7 mouse cellular contexts compared by ENCODE assay signal in the genomic region with DNA sequence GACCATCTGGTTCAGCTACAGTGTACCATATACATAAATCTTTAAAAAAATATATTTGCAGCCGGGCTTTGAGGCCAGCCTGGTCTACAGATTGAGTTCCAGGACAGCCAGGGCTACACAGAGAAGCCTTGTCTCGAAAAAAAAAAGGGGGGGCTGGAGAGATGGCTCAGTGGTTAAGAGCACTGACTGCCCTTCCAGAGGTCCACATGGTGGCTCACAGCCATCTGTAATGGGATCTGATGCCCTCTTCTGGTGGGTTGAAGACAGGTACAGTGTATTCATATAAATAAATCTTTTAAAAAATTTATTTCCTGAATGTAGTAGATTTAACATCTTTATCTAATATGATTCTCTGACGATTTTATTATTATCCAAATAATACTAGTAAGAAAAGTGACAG. TPM values are rescaled to one million over a fixed set of nuclear protein-coding genes. Genes with fewer than 3 reads are reported as not detected.
DNase-seq lines count a peak whose midpoint lies in the region; ATAC-seq and TF ChIP-seq lines count a peak whose summit lies in the region.
"Not testable (repeated sequence)": the region's sequence is repeated elsewhere in the genome, so short reads cannot be mapped to it uniquely, and the experiment has no call there.
"Had no signal": no experiment of that assay in that cellular context is flagged by ENCODE, and none has a peak within 500 bp of the region (broad histone marks: within the 10 kb centered on the region; RNA-seq: fewer than 3 reads in every experiment).

No protein-coding gene starts in this region.

- ATAC-seq in liver, postnatal 0 days = not testable (repeated sequence)

- peaks cover 0 to 13% of the 10 kb centered on the region in 2 experiments for H3K36me3 ChIP-seq in CH12.LX (replicated peaks in 1 of 2; ENCODE audit: control insufficient read depth in 1 of 2, insufficient read depth in 1 of 2, low read length in 1 of 2)
- not testable (repeated sequence) for H3K36me3 ChIP-seq in heart, adult 2 months (ENCODE audit: control insufficient read depth, insufficient read depth, low read length); liver, postnatal 0 days (replicated peaks; ENCODE audit: insufficient read depth, low read length); spleen, adult 2 months (ENCODE audit: control insufficient read depth, insufficient read depth, low read length)

- 53% methylated on average over 3 of the region's 3 CpGs for WGBS in heart, adult 2 months
- 70% methylated on average over 3 of the region's 3 CpGs for WGBS in liver, postnatal 0 days (ENCODE audit: insufficient replicate concordance)
- 68% methylated on average over 3 of the region's 3 CpGs for WGBS in spleen, adult 2 months

- not testable (repeated sequence) for TF ChIP-seq POLR2A in CH12.LX (IDR thresholded peaks at IDR 0.05; ENCODE audit: low read depth, low read length); heart, adult 2 months (IDR thresholded peaks at IDR 0.05; ENCODE audit: insufficient read depth, low read depth, low read length); spleen, adult 2 months (IDR thresholded peaks at IDR 0.05; ENCODE audit: low read depth, low read length)

- dilution Hi-C loops in CH12.LX (cut with MboI; ENCODE audit: extremely low pct_ligation_motif_present, extremely low pct_unique_long_range_greater_than_20kb, low sequenced_read_pairs) = not testable (repeated sequence)

- not testable (repeated sequence) for H3K9ac ChIP-seq in CH12.LX (ENCODE audit: insufficient read depth, low read depth); heart, adult 2 months (ENCODE audit: low read depth, low read length); liver, postnatal 0 days (replicated peaks)

- intact Hi-C loops in heart, adult 2 months (cut with DNase I) = loop anchor here (2.0 to 10.0 kb wide), 3 partner anchors 37 to 637 kb away; a partner anchor contains a TSS

- H3K4me1 ChIP-seq in CH12.LX (ENCODE audit: control insufficient read depth in 1 of 2, insufficient read depth in 2 of 2) = peaks cover 13 to 40% of the 10 kb centered on the region in 2 experiments
- H3K4me1 ChIP-seq in heart, adult 2 months (ENCODE audit: control insufficient read depth, insufficient read depth, low read length) = peaks cover 11% of the 10 kb centered on the region
- H3K4me1 ChIP-seq in liver, postnatal 0 days (ENCODE audit: insufficient read depth) = peaks cover 33% of the 10 kb centered on the region
- H3K4me1 ChIP-seq in spleen, adult 2 months (ENCODE audit: control insufficient read depth, insufficient read depth, insufficient read length) = peaks cover 11% of the 10 kb centered on the region

- not testable (repeated sequence) for TF ChIP-seq EP300 in CH12.LX (IDR thresholded peaks at IDR 0.05; ENCODE audit: low read length); heart, adult 2 months (IDR thresholded peaks at IDR 0.05; ENCODE audit: insufficient read depth, low read depth, low read length); liver, postnatal 0 days (IDR thresholded peaks at IDR 0.05; ENCODE audit: low read depth)

- H3K27me3 ChIP-seq in CH12.LX (replicated peaks); heart, adult 2 months (ENCODE audit: control insufficient read depth, insufficient read depth, low read length); spleen, adult 2 months (ENCODE audit: control insufficient read depth, insufficient read depth, low read length): not testable (repeated sequence)
- H3K27me3 ChIP-seq in liver, postnatal 0 days (ENCODE audit: insufficient read depth, low read length) = peaks cover 12% of the 10 kb centered on the region

- not testable (repeated sequence) for H3K4me2 ChIP-seq in CH12.LX (ENCODE audit: insufficient read depth, low read depth, poor library complexity, severe bottlenecking); liver, postnatal 0 days (ENCODE audit: low read depth, low read length)

- TF ChIP-seq RAD21 in CH12.LX (IDR thresholded peaks at IDR 0.05; ENCODE audit: low read depth, low read length) = peak; percentile 12

- in situ Hi-C loops in CH12.LX (cut with MboI; ENCODE audit: low pct_ligation_motif_present, low pct_unique_long_range_greater_than_20kb, low sequenced_read_pairs) = loop anchor here (5.0 kb wide), 1 partner anchor 35 kb away; a partner anchor contains a TSS

- not testable (repeated sequence) for H3K4me3 ChIP-seq in CH12.LX (replicated peaks in 1 of 3; ENCODE audit: low read depth in 2 of 3, low read length in 2 of 3, poor library complexity in 1 of 3); heart, adult 2 months; liver, postnatal 0 days (ENCODE audit: low read depth, low read length); spleen, adult 2 months (ENCODE audit: extremely low read depth, insufficient read depth, insufficient read length)

- not testable (repeated sequence) for DNase-seq in CH12.LX (ENCODE audit: extremely low read depth); heart, adult 2 months; liver, postnatal 0 days; spleen, adult 2 months (ENCODE audit: low read depth in 1 of 2, low spot score in 2 of 2)
- DNase-seq in cerebellum, adult 11-12 months = peak; percentile 56
- peak; percentile 4 for DNase-seq in kidney, adult 11 months

- not testable (repeated sequence) for H3K9me3 ChIP-seq in CH12.LX (replicated peaks; ENCODE audit: low read length); liver, postnatal 0 days (ENCODE audit: low read length)

- not testable (repeated sequence) for H3K79me2 ChIP-seq in CH12.LX (replicated peaks; ENCODE audit: control insufficient read depth, extremely low read depth, insufficient read depth, poor library complexity, severe bottlenecking); heart, adult 2 months (replicated peaks; ENCODE audit: control insufficient read depth, insufficient read depth, low read length)

- peak in 1 of 2 experiments; percentile 42; a peak in 2 of 4 replicates for TF ChIP-seq CTCF in CH12.LX (conservative IDR thresholded peaks at IDR 0.05 in 1 of 2, IDR thresholded peaks at IDR 0.05 in 1 of 2; ENCODE audit: low read depth in 2 of 2, low read length in 2 of 2)
- TF ChIP-seq CTCF in heart, adult 2 months (IDR thresholded peaks at IDR 0.05) = peak; percentile 52
- TF ChIP-seq CTCF in liver, postnatal 0 days (IDR thresholded peaks at IDR 0.05; ENCODE audit: low read depth) = peak; percentile 32
- TF ChIP-seq CTCF in spleen, adult 2 months (IDR thresholded peaks at IDR 0.05; ENCODE audit: extremely low read depth, insufficient read depth, insufficient read length, insufficient replicate concordance) = 0 out of 2 replicates have a peak, but pooled peaks have one; percentile 4

- not testable (repeated sequence) for H3K27ac ChIP-seq in CH12.LX (ENCODE audit: insufficient read depth, low read depth); heart, adult 2 months; liver, postnatal 0 days (ENCODE audit: low read depth); spleen, adult 2 months (ENCODE audit: insufficient read depth, low read length)

TF ChIP-seq in CH12.LX, 34 proteins besides CTCF, POLR2A, EP300 and RAD21:
- peak; percentile 64; the same call in 1 of the 2 replicates for TF ChIP-seq MYC (IDR thresholded peaks at IDR 0.05; ENCODE audit: low read depth, low read length)

RNA-seq across cellular contexts. Expression of a gene that starts 2.1 kb away (rescaled TPM):
- total RNA-seq in CH12.LX (2012; rRNA removed) (4.7 and 4.8 TPM in 2 replicates), CH12.LX (2014; rRNA removed) (2.2 and 2.7 TPM in 2 replicates)
- 9.1 and 9.4 TPM in 2 replicates for polyA plus RNA-seq in CH12.LX (2012; ENCODE audit: insufficient read length, low read depth)
- total RNA-seq in heart, adult 2 months (2021) = 1 to 10 TPM; 1.1 to 1.2 TPM
- 2.1 and 3.5 TPM in 2 replicates for polyA plus RNA-seq in heart, adult 2 months (2012; rRNA removed)
- 0.38 and 0.65 TPM in 2 replicates for polyA plus RNA-seq in liver, postnatal 0 days (2015; fragmentation: Nextera tagmentation; extraction: Ambion mirVana)
- 3.7 and 3.9 TPM in 2 replicates for polyA plus RNA-seq in spleen, adult 2 months (2012; rRNA removed)

RNA-seq across cellular contexts. Expression of a gene that starts 4.1 kb away (rescaled TPM):
- total RNA-seq in CH12.LX (2012; rRNA removed) (10.9 and 12.5 TPM in 2 replicates), CH12.LX (2014; rRNA removed) (3.9 and 4.4 TPM in 2 replicates)
- polyA plus RNA-seq in CH12.LX (2012; ENCODE audit: insufficient read length, low read depth) = 6.3 and 7.5 TPM in 2 replicates
- 1 to 10 TPM; 3.9 to 4.7 TPM for total RNA-seq in heart, adult 2 months (2021)
- polyA plus RNA-seq in heart, adult 2 months (2012; rRNA removed) = 10.5 and 11.8 TPM in 2 replicates
- polyA plus RNA-seq in liver, postnatal 0 days (2015; fragmentation: Nextera tagmentation; extraction: Ambion mirVana) = 6.6 and 7.1 TPM in 2 replicates
- 21.4 and 23.4 TPM in 2 replicates for polyA plus RNA-seq in spleen, adult 2 months (2012; rRNA removed)

RNA-seq across cellular contexts. Expression of a gene that starts 5.7 kb away (rescaled TPM):
- 51.0 and 62.4 TPM in 2 replicates for total RNA-seq in CH12.LX (2012; rRNA removed)
- total RNA-seq in CH12.LX (2014; rRNA removed) = 34.1 and 39.9 TPM in 2 replicates
- polyA plus RNA-seq in CH12.LX (2012; ENCODE audit: insufficient read length, low read depth) = 165 and 198 TPM in 2 replicates
- total RNA-seq in heart, adult 2 months (2021) = 10 to 100 TPM; 21.1 to 21.5 TPM
- 61.8 and 62.8 TPM in 2 replicates for polyA plus RNA-seq in heart, adult 2 months (2012; rRNA removed)
- 62.9 and 65.7 TPM in 2 replicates for polyA plus RNA-seq in liver, postnatal 0 days (2015; fragmentation: Nextera tagmentation; extraction: Ambion mirVana)
- 165 and 202 TPM in 2 replicates for polyA plus RNA-seq in spleen, adult 2 months (2012; rRNA removed)

RNA-seq across cellular contexts. Expression of a gene that starts 13.6 kb away (rescaled TPM):
- total RNA-seq in CH12.LX (2012; rRNA removed) (1.4 and 1.6 TPM in 2 replicates), CH12.LX (2014; rRNA removed) (0.72 and 0.77 TPM in 2 replicates)
- 1.3 and 2.4 TPM in 2 replicates for polyA plus RNA-seq in CH12.LX (2012; ENCODE audit: insufficient read length, low read depth)
- under 1 TPM; 0.70 to 0.73 TPM for total RNA-seq in heart, adult 2 months (2021)
- polyA plus RNA-seq in heart, adult 2 months (2012; rRNA removed) = 2.8 and 3.5 TPM in 2 replicates
- polyA plus RNA-seq in liver, postnatal 0 days (2015; fragmentation: Nextera tagmentation; extraction: Ambion mirVana) = 7.8 TPM in 2 replicates
- polyA plus RNA-seq in spleen, adult 2 months (2012; rRNA removed) = 7.2 and 7.7 TPM in 2 replicates

RNA-seq across cellular contexts. Expression of a gene that starts 15.9 kb away (rescaled TPM):
- total RNA-seq in CH12.LX (2012; rRNA removed) (0.34 and 0.42 TPM in 2 replicates), CH12.LX (2014; rRNA removed) (not detected in 2 replicates)
- polyA plus RNA-seq in CH12.LX (2012; ENCODE audit: insufficient read length, low read depth) = 0.31 TPM in 1 of 2 replicates, not detected in the other
- total RNA-seq in heart, adult 2 months (2021) = 10 to 100 TPM; 19.7 to 23.0 TPM
- 17.3 and 19.1 TPM in 2 replicates for polyA plus RNA-seq in heart, adult 2 months (2012; rRNA removed)
- polyA plus RNA-seq in liver, postnatal 0 days (2015; fragmentation: Nextera tagmentation; extraction: Ambion mirVana) = 0.05 and 0.24 TPM in 2 replicates
- 0.53 and 0.70 TPM in 2 replicates for polyA plus RNA-seq in spleen, adult 2 months (2012; rRNA removed)
- polyA plus RNA-seq: erythroblast, embryonic 14.5 days had no signal
